Mouse (Mus musculus) kidney, postnatal 0 days (tissue): ENCODE measurements around the gene Cobl. TPM values are rescaled to one million over a fixed set of nuclear protein-coding genes. Genes with fewer than 3 reads are reported as not detected.

Source experiments
- ATAC-seq: fragments of 200-750 bp; cut with Nextera tagmentation; replicated peaks from 2 replicates; pipeline ENCODE4 v1.8.0; 2017; ENCODE audit warnings: low read depth, moderate number of reproducible peaks, moderate TSS enrichment, moderate library complexity; ENCODE audit not compliant: low FRiP score
- DNase-seq: peaks from one replicate; pipeline ENCODE4 v3.0.0-alpha.2; 2016; ENCODE audit warnings: low spot score
- H3K27ac ChIP-seq: fragments of 300-500 bp; sonication (generic); 2 replicates; pipeline ENCODE4 v1.5.1; 2014; ENCODE audit warnings: mild to moderate bottlenecking
- H3K27me3 ChIP-seq: fragments of 300-500 bp; sonication (generic); 2 replicates; pipeline ENCODE4 v1.6.1; 2014; ENCODE audit warnings: low read length, mixed read lengths; ENCODE audit not compliant: insufficient read depth
- H3K36me3 ChIP-seq: fragments of 300-500 bp; sonication (generic); 2 replicates; pipeline ENCODE4 v1.6.1; 2014; ENCODE audit warnings: low read length, mixed read lengths; ENCODE audit not compliant: insufficient read depth
- H3K4me1 ChIP-seq: fragments of 300-500 bp; sonication (generic); replicated peaks from 2 replicates; pipeline ENCODE4 v1.6.1; 2014; ENCODE audit warnings: antibody characterized with exemption, low read length, mixed read lengths; ENCODE audit not compliant: insufficient read depth
- H3K4me2 ChIP-seq: fragments of 300-500 bp; sonication (generic); 2 replicates; pipeline ENCODE4 v1.6.1; 2014; ENCODE audit warnings: mild to moderate bottlenecking, low read length, moderate library complexity, mixed read lengths
- H3K4me3 ChIP-seq: fragments of 300-500 bp; sonication (generic); replicated peaks from 2 replicates; pipeline ENCODE4 v1.5.1; 2014; ENCODE audit warnings: low read depth, low read length
- H3K9ac ChIP-seq: fragments of 300-500 bp; sonication (generic); 2 replicates; pipeline ENCODE4 v1.6.1; 2014; ENCODE audit warnings: low read depth, low read length
- H3K9me3 ChIP-seq: fragments of 300-500 bp; sonication (generic); replicated peaks from 2 replicates; pipeline ENCODE4 v1.6.1; 2016; ENCODE audit warnings: low read length, inconsistent platforms, mixed read lengths
- CTCF ChIP-seq: IDR thresholded peaks from 2 replicates; pipeline ENCODE4 v1.5.1; 2016; ENCODE audit warnings: antibody characterized with exemption, low read depth, mild to moderate bottlenecking, moderate library complexity
- WGBS: fragments of 180-500 bp; shearing (Covaris S2); extraction: QIAGEN DNeasy Blood & Tissue Kit; methylation state at CpG from one replicate; pipeline ENCODE4 v1.1.7; 2014; 5-methylcytosine and 5-hydroxymethylcytosine counted together
- polyA plus RNA-seq: library from polyadenylated mRNA; unstranded; fragments of >200 nt; fragmentation: Nextera tagmentation; extraction: Ambion mirVana; gene quantifications from 2 replicates; pipeline ENCODE4 v1.2.1, GENCODE M21; 2015

The Cobl gene
- polyA plus RNA-seq, 1 experiment from 2014 or later = 8.1 TPM

DNA sequence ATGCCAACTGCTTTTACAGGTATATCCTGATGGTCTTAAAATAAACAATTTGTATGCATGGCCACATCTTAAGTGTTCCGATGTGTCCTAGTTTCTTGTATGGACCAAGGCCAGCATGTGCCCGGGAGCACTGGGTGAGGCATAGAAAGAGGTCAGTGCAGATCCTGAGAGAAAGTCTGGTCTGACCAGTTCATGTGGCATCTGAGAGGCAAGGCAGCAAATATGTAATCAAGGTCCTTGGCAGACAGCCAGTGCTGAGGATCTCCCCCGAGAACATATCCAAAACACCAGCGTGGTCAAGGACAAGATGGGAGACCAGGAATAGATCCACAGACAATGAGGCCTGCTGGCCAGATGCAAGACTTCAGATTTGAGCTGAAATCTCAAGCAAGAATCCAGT is 81.8 kb downstream of the Cobl start:
- Histone ChIP-seq H3K4me1 (no peaks in the 10 kb centered on the region), H3K27me3 (no peaks in the 10 kb centered on the region), H3K9me3 (no peaks in the 10 kb centered on the region), H3K9ac (no peak overlapping the region), H3K4me3 (no peak overlapping the region), H3K27ac (no peak overlapping the region), H3K36me3 (no peaks in the 10 kb centered on the region), H3K4me2 (no peak overlapping the region)
- no peak for TF ChIP-seq CTCF
- WGBS = 71% methylated on average over 4 of the region's 4 CpGs
- no peak for ATAC-seq
- DNase-seq = no peak

DNA sequence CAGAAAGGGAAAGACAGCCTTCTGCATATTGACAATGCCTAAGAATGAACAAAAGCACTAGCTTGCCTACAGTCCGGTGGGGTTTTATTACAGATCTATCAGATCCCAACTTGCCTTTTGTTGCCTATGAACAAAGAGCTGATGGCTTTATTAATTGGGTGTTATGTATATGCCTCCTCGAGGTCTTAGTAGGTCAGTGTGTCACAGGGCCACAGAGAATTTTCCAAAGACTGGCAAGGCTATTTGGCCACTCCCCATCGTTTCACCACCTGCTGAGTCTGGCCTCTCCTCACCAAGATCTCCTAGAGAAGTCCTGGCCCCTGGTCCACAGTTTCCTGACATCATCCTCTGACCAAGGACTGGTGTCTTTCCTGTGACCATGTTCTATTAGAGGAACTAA is 83.7 kb downstream of the Cobl start:
- Histone ChIP-seq H3K36me3 (no peaks in the 10 kb centered on the region), H3K4me2 (no peak overlapping the region), H3K9ac (no peak overlapping the region), H3K9me3 (no peaks in the 10 kb centered on the region), H3K4me3 (no peak overlapping the region), H3K4me1 (no peaks in the 10 kb centered on the region), H3K27ac (no peak overlapping the region), H3K27me3 (no peaks in the 10 kb centered on the region)
- DNase-seq = no peak
- WGBS = 76% methylated on average over 3 of the region's 3 CpGs
- ATAC-seq = no peak
- no peak for TF ChIP-seq CTCF

DNA sequence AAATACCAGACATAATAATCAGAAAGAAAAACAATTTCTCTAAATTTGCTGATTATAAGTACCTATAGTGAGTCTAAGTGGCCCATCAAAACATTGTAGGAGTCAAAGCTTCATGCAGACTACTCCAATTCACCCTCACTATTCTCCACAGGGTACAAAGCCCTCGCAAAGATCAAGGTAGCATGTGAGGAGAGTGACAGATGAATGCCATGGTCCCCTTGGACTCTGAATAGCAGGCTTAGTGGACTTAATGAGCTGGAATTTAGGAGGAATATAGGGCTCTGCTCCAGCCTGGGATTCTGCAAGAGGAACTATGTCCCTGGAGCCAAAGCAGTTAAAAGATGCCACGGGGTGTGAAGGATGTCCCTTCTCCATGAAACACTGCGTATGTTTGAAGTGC is 88.1 kb downstream of the Cobl start:
- H3K36me3 ChIP-seq = no peaks in the 10 kb centered on the region
- no peak overlapping the region for H3K4me3 ChIP-seq
- H3K27ac ChIP-seq = no peak overlapping the region
- H3K9ac ChIP-seq = no peak overlapping the region
- H3K4me1 ChIP-seq = no peaks in the 10 kb centered on the region
- H3K4me2 ChIP-seq = no peak overlapping the region
- TF ChIP-seq CTCF = no peak
- no peaks in the 10 kb centered on the region for H3K27me3 ChIP-seq
- ATAC-seq = no peak
- WGBS = 77% methylated on average over 3 of the region's 3 CpGs
- DNase-seq = no peak
- H3K9me3 ChIP-seq = no peaks in the 10 kb centered on the region

- Histone ChIP-seq H3K4me2 (no peak overlapping the region), H3K4me1 (no peaks in the 10 kb centered on the region), H3K27me3 (no peaks in the 10 kb centered on the region), H3K27ac (no peak overlapping the region), H3K9ac (no peak overlapping the region), H3K4me3 (no peak overlapping the region), H3K9me3 (no peaks in the 10 kb centered on the region), H3K36me3 (no peaks in the 10 kb centered on the region)
- peak; percentile 88 for TF ChIP-seq CTCF
- 37% methylated on average over 12 of the region's 12 CpGs for WGBS
- ATAC-seq = peak; percentile 91
- DNase-seq = peak; percentile 85
Observed at GRCm38 (mm10) chr11:12373106-12374098, 91.4 kb downstream of the Cobl start.

GRCm38 (mm10) chr11:12370957-12371356 is 93.8 kb downstream of the Cobl start:
- Histone ChIP-seq H3K4me1 (no peaks in the 10 kb centered on the region), H3K4me3 (no peak overlapping the region), H3K27ac (no peak overlapping the region), H3K4me2 (no peak overlapping the region), H3K9me3 (no peaks in the 10 kb centered on the region), H3K9ac (no peak overlapping the region), H3K27me3 (no peaks in the 10 kb centered on the region), H3K36me3 (no peaks in the 10 kb centered on the region)
- ATAC-seq (no peak), DNase-seq (no peak)
- TF ChIP-seq CTCF = no peak

- Histone ChIP-seq H3K27me3 (no peaks in the 10 kb centered on the region), H3K9me3 (no peaks in the 10 kb centered on the region), H3K4me1 (no peaks in the 10 kb centered on the region), H3K27ac (no peak overlapping the region), H3K4me3 (no peak overlapping the region), H3K4me2 (no peak overlapping the region), H3K36me3 (no peaks in the 10 kb centered on the region), H3K9ac (no peak overlapping the region)
- 59% methylated on average over 5 of the region's 5 CpGs for WGBS
- DNase-seq (peak; percentile 35), ATAC-seq (no peak)
- TF ChIP-seq CTCF = no peak
Observed at GRCm38 (mm10) chr11:12367426-12368178, 97.2 kb downstream of the Cobl start.
